Mouse (Mus musculus) gastrocnemius, adult 2 months (tissue): ENCODE data around the gene Rhot1. TPM values are rescaled to one million over a fixed set of nuclear protein-coding genes. Genes with fewer than 3 reads are reported as not detected.
A peak's percentile ranks its signal among the peaks of the same experiment; 100 is the strongest.

Source experiments
- DNase-seq: peaks from one replicate; pipeline ENCODE4 v3.0.0; 2022
- H3K27ac ChIP-seq: fragments of 200-600 bp; 2 replicates; pipeline ENCODE4 v1.8.1; 2022; ENCODE audit warnings: mild to moderate bottlenecking
- H3K4me3 ChIP-seq: fragments of 200-600 bp; 2 replicates; pipeline ENCODE4 v1.8.1; 2022; ENCODE audit warnings: mild to moderate bottlenecking, moderate library complexity
- CTCF ChIP-seq: fragments of 200-600 bp; IDR thresholded peaks from 2 replicates; pipeline ENCODE4 v1.8.1; 2022; ENCODE audit warnings: antibody characterized with exemption, mild to moderate bottlenecking, moderate library complexity
- intact Hi-C: fragments of 180-260 bp; cut with DNase I; formaldehyde crosslinking; loops from one replicate; pipeline ENCODE4 v1.15.1; 2025
- total RNA-seq, 2 experiments: library from RNA; stranded (reverse); gene quantifications; 2 replicates each; pipeline ENCODE4 v1.2.3; 2021

Rhot1 gene
- total RNA-seq, 2 experiments from 2014 or later: 43.6 to 45.3 TPM

DNA sequence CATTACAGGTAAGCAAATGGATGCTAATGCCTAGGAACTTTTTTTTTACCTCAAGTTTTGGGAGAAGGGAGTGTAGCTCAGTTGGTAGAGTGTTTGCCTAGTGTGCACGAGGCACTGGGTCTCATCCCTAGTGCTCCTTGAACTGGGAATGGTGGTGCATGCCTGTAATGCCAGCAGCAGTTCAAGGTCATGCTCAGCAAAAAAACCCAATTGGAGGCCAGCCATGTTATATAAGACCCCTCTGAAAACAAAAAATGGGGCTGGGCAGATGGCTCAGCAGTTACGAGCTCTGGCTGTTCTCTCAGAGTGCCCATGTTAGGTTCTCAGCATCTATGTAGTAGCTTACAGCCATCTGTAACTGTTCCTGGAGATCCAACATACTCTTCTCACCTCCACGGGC, 39.7 kb downstream of the Rhot1 start:
- TF ChIP-seq CTCF: no peak
- intact Hi-C loops: no loop called here
- H3K4me3 ChIP-seq: no peak overlapping the region
- DNase-seq: no peak
- no peak overlapping the region for H3K27ac ChIP-seq

DNA sequence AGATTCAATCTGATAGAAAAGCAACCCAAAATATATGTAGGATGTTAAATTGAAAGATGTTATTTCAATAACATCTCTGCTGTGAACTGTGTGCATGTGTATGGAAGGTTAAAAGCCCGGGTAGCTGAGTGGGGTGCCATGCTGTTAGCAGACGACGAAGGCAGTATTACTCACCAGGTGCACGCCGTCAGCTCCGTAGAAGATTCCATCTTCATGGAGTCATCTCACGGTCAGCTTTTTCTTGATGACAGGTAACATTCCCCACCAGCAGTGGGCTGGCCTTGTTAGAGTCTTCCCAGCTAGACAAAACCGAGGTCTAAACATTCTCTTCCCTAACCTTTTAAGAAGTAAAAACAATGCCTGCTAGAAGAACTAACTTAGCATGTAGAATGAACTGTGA, 55.3 kb downstream of the Rhot1 start:
- H3K4me3 ChIP-seq: no peak overlapping the region
- DNase-seq: no peak
- intact Hi-C loops: no loop called here
- TF ChIP-seq CTCF: no peak
- no peak overlapping the region for H3K27ac ChIP-seq

DNA sequence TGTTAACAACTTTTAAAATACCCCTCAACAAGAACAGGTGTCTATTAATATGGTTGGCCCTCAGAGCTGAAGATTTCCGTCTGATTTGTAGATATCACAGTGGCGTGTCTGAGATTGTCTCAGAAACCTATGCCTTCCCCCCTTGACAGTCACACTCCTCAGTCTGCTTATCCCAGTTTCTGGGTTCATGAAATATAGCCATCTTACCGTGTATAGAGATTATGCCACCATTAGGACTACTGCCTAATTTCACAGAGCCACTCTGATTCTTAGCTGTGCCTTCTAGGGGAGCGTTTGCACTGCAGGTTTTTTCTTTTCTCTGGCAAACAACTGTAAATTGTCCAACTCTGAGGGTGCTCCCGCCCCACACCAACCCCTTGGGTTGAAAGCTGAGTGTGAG, 62.3 kb downstream of the Rhot1 start:
- no peak for TF ChIP-seq CTCF
- intact Hi-C loops: no loop called here
- Histone ChIP-seq H3K27ac (no peak overlapping the region), H3K4me3 (no peak overlapping the region)
- no peak for DNase-seq

DNA sequence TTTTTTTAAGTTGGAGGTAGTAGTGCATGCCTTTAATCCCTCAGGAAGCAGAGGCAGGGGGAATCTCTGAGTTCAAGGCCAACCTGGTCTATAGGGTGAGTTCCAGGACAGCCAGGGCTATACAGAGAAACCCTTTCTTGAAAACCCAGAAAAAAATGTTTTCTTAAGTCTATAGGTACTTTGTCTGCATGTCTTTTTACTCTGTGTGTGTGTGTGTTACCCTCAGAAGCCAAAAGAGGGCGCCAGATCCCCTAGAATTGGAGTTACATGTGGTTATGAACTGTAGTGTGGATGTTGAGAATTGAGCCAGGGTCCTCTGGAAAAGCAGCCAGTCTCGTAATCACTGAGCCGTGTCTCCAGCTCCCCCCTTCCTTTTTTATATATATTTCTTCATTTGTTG, 66.2 kb downstream of the Rhot1 start:
- H3K27ac ChIP-seq: no peak overlapping the region
- no peak overlapping the region for H3K4me3 ChIP-seq
- TF ChIP-seq CTCF: peak; percentile 27; the same call in 1 of the 2 replicates
- intact Hi-C loops: no loop called here
- DNase-seq: no peak

DNA sequence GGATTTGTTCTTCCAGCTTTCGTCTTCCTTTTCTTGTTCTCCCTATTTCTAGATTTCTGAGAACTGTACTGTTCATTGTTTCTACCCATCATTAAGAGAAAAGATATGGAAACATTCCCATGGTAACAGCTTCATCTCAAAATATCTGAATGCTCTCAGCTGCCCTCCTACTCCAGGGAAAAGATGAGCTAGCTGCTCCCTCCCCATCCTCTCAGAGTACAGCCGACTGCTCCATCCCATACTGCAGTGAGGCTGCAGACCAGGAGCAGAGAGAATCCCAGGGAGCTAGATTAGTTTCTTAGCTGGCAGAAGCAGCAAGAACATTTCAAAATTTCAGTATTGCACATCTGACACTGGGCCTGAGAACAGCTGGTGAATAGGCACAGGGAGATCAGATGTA, 69.2 kb downstream of the Rhot1 start:
- no peak for DNase-seq

DNA sequence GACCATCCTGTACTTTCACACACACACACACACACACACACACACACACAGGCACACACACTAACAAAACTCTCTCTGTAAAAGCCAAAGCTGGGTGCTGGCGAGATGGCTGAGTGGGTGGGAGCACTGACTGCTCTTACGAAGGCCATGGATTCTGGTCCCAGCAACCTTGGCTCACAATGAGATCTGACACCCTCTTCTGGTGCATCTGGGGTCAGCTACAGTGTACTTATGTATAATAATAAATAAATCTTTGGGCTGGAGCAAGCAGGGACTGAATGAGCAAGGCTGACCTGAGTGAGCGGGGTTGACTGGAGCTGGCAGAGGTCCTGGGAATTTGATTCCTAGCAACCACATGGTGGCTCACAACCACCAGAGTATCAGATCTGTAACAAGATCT, 75.0 kb downstream of the Rhot1 start:
- intact Hi-C loops: no loop called here
- no peak for TF ChIP-seq CTCF

More for the DNA sequence above, 69.2 kb downstream of the Rhot1 start:
- intact Hi-C loops: no loop called here
- Histone ChIP-seq H3K4me3 (no peak overlapping the region), H3K27ac (no peak overlapping the region)
- TF ChIP-seq CTCF: no peak

DNA sequence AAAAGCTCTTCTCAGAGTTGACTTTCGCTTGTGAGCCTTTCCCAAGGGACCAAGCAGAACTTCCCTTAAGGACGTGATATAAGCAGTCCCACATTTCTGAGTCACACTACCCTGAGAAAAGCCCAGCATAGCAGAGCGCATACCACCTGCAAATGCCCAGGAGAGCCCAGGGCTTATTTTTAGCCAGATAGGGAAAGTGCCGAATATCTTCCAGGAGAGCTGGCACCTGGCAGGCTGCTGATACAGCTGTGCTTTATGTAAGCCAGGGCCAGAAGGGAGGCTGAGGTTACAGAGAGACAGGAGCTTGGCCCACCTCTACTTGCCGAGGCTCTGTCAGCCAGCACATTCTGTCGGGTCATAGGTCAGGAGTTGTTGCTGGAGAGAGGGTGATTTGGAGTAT, 75.8 kb downstream of the Rhot1 start:
- Histone ChIP-seq H3K27ac (peak overlapping the region; percentile 85), H3K4me3 (peak overlapping the region; percentile 34)
- DNase-seq: peak; percentile 77
- intact Hi-C loops: no loop called here
- no peak for TF ChIP-seq CTCF

More for the DNA sequence above, 75.0 kb downstream of the Rhot1 start:
- DNase-seq: peak; percentile 70
- Histone ChIP-seq H3K4me3 (no peak overlapping the region), H3K27ac (peak overlapping the region; percentile 85)

DNA sequence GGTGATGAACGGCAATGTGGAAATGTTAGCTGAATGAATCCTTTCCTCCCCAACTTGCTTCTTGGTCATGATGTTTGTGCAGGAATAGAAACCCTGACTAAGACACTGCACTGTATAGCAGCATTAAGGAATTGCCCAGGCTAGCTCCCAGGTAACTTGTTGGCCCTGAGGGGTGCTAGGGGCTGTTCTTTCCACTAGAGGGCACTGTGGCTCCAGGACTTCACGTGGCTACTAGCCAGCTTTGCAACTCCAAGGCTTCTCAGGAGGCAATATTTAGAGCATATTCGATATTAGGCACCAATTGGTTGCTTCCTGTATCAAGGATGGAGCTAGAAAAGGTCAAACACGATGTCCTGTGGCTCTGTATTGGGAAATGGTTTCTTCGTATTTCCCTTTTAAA, 78.3 kb downstream of the Rhot1 start:
- H3K4me3 ChIP-seq: no peak overlapping the region
- TF ChIP-seq CTCF: peak; percentile 94
- no peak overlapping the region for H3K27ac ChIP-seq
- intact Hi-C loops: loop anchor here (1.0 kb wide), 1 partner anchor 64 kb away; no protein-coding TSS in a partner anchor
- peak; percentile 72 for DNase-seq

DNA sequence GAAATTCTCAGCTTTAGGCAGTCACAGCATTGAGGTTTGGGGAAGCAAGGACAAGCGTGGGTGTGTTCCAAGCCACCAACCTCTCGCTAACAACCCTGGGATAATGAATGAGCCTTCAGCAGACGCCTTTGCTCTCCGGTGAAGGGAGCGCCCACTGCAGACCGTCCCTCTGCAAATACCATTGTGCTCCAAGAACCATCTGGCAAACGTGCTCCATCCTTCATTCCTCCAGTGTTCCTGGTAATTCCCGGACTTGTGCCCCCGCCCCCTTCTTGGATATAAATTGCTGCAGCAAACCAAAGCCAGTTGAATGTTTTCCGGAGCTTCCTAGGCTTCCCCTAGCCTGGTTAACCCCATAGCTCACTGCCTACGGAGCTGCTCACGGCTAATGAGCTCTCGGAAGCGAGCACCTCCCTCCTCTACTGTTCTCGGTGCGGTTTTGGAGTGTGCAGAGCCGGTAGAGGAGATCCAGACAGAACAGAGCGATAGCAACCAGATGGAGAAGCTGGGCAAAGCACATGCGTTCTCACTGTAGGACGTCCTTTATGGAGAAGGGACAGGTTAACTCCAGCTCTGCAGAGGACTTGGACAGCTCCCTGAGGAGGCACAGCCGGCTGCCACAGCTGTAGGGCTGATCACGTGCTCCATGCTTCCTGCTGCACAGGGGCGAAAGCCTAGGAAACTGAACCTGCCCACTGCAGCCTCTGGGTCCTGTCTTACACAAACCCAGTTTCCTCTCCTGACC, 81.1 kb downstream of the Rhot1 start:
- intact Hi-C loops: no loop called here
- H3K4me3 ChIP-seq: peak overlapping the region; percentile 59
- peak; percentile 49 for DNase-seq
- TF ChIP-seq CTCF: no peak
- no peak overlapping the region for H3K27ac ChIP-seq

DNA sequence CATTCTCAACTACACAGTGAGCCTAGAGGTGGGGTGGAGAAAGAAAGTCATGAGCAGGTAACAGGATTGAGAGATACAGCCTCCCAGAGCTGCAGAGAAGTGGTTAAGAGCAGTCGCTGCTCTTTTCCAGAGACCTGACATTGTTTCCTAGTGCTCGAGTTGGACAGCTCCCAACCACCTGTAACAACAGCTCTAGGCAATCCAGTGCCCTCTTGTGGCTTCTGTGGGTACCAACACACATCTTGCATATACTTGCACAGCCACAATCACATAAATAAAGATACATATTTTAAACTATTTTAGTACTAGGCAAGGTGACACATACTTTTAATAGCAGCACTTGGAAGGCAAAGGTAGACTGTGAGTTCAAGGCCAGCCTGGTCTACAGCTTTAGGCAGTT, 82.2 kb downstream of the Rhot1 start:
- Histone ChIP-seq H3K27ac (no peak overlapping the region), H3K4me3 (no peak overlapping the region)
- no peak for DNase-seq
- intact Hi-C loops: no loop called here
- TF ChIP-seq CTCF: peak; percentile 6; the same call in 1 of the 2 replicates

DNA sequence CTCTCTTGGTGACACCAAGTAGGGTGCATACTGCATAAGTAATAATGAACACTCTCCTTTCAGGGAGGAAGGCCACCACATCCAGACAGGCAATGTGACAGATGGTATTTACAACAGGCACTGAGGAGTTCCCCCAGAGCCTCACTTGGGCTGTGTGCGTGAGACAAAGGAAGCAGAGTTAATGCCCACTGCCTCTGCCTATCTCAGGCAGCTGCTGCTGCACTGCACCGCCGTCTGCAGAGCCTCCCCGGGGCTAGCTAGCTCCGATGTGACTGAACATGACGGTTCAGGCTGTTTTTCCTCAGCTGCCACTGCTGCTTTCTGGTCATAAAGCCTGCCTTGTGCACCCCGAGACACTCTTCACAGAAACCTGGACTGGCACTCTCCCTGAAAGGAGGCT, 83.6 kb downstream of the Rhot1 start:
- no peak for DNase-seq
- TF ChIP-seq CTCF: no peak
- intact Hi-C loops: no loop called here
- Histone ChIP-seq H3K4me3 (no peak overlapping the region), H3K27ac (no peak overlapping the region)

DNA sequence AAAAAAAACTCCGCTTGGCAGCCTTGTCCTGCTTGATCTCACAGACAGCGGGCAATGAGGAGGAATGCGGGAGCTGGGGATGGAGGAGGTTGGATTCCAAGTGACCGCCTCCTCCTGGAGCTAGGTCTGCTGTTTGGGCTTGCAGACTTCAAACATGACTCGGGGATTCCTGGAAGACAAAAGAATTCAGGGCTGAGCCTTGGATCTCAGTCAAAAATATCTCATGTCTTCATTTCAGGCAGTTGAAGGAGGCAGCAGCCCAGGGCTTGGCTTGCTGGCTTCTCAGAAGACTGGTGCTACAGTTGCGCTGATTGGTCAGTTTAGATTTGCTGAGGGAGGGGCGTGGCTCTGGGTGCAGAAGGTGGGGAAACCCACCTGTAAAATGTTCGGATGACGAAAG, 86.2 kb downstream of the Rhot1 start:
- H3K4me3 ChIP-seq: no peak overlapping the region
- no peak for TF ChIP-seq CTCF
- intact Hi-C loops: no loop called here
- no peak overlapping the region for H3K27ac ChIP-seq
- no peak for DNase-seq

DNA sequence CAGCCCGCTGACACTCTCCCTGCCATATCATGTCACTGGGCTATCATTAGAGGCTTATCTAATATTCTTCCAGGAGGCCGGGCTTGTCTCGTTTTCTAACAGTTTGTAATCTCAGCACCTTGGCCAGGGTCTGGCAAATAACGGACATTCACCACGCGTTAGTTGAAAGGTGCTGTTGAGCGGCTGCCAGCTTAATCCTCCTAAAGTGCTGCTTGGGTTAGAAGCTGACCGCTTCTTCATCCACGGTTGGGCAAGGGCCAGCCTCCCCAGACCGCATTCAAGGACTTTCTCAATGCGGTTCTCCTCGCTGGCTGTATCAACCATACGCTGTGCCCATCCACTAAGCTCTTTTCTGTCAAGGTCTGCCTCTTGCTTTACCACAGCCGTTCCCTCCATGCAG, 87.0 kb downstream of the Rhot1 start:
- Histone ChIP-seq H3K4me3 (no peak overlapping the region), H3K27ac (no peak overlapping the region)
- no peak for DNase-seq
- TF ChIP-seq CTCF: no peak
- intact Hi-C loops: no loop called here

DNA sequence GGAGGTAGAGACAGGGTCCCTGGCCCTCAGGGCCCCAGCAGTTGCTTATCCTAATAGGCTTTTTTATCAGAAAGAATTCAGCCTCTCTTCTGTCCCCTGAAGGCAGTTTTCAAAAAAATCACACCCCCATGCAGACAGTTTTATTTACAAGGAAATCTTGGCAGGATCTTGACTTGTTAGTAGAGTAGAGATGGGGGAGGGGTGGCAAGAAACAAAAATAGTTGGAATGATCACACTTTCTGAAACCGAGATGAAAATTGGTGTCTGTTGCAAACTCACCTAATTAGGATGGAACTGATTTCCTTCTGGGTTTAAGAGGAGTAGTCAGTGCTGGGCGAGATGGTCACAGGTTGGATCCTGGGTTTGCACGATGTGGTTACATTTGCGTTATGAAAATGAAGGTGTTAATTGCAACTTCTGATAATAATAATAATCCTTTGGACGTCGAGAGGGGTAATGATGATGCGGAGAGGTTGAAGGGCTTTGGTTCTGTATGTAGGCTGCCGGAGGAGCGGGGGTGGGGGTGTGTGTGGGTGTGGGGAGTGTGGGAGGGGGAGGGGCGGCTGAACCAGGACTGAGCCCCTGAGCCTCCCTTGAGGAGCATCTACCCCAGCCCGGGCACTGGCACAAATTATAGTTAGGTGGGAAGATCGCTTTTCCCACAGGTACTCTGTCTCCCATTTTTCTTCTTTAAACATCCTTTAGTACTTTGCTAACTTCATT, 90.9 kb downstream of the Rhot1 start:
- Histone ChIP-seq H3K4me3 (no peak overlapping the region; the same call in 1 of the 2 replicates), H3K27ac (no peak overlapping the region)
- DNase-seq: no peak
- TF ChIP-seq CTCF: no peak
- intact Hi-C loops: loop anchor here (5.0 kb wide), 1 partner anchor 53 kb away; no protein-coding TSS in a partner anchor
